Mouse (Mus musculus) B cell, adult 62 days (primary cell): ENCODE results near the gene Pik3cb. TPM values are rescaled to one million over a fixed set of nuclear protein-coding genes. Genes with fewer than 3 reads are reported as not detected.

Experiments used
- total RNA-seq: library from RNA; stranded (reverse); gene quantifications from 4 replicates; pipeline ENCODE4 v1.2.4, GENCODE M21; 2023

The Pik3cb gene
- total RNA-seq: 1.6 to 2.3 TPM (median 1.8 TPM) in 4 replicates

DNA sequence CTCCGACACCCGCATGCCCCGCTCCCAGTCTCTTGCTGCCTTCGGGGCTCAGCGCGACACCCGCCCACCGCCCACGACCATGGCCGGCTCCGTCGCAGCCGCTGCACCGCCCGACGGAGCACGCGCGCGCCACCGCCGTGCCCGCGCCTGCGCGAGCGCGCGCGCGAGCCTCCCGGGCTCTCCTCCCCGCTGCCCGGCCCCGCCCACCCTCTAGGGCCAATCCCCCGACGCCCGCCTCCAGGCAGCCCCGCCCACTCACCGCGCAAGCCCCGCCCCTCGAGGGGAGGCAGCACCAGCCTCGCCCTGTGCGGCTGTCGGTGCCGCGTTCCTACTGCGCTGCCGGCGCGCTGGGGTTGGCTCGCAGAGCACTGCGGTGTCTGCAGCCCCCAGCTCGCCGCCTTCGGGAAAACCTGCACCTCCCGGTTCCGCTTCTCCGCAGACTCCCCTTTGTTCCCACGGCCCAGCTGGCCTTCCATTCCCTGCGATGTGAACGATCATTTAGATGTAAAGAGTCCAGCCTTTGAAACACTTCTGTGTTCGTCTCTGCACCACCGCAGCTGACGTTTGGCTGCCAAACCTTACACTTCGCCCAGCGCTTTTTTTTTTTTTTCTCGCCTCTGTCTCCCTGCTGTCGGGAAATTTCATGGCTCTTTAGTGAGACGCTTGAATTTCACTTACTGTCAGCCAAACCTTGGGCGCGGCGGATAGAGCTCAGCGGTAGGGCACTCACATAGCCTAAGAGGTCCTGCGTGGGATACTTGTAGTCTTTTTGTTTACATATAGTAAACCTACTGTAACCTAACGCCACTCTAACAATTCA, at the start of gene Pik3cb:
Gene Pik3cb (minus strand): TSS at position 559 of the 820 bp plus-strand sequence.

DNA sequence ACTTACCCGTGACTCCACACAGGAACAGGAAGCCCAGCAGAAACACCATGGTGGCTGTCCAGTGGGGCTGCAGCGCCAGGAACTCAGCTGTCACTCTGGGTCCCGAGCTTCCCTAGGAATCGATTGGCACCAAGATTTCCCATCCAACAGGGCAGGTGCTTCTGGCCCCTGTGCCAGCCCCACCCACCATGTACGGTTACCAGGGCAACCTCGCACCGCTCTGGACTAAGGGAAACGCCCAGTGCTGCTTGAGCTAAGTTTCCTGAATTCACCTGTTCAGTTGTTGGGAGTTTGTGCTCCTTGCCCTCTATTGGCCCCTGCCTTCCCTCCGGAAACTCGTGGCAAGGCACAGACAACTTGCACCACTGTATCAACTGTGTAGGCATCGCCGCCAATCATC, 104.8 kb downstream of the Pik3cb start, which contains the start of gene Gm1123:
Gene Gm1123 (minus strand): TSS at position 141 of the 400 bp plus-strand sequence.

Other genes with a start within 250 kb of the Pik3cb start
- not detected in 4 replicates for gene 7420426K07Rik, start 237.5 kb downstream of the Pik3cb start, total RNA-seq
- gene Foxl2, start 185.3 kb downstream of the Pik3cb start, total RNA-seq: not detected in 4 replicates
- 26.9 to 35.0 TPM (median 32.4 TPM) in 4 replicates for gene Faim, start 154.2 kb downstream of the Pik3cb start, total RNA-seq
- 0.39 TPM in 1 of 4 replicates, not detected in the others for gene Gm1123, start 104.9 kb downstream of the Pik3cb start, total RNA-seq
- gene Faiml, start 96.6 kb upstream of the Pik3cb start, total RNA-seq: not detected in 4 replicates
- 7.9 to 12.1 TPM (median 10.0 TPM) in 4 replicates for gene Cep70, start 102.7 kb upstream of the Pik3cb start, total RNA-seq
- gene Esyt3, start 217.9 kb upstream of the Pik3cb start, total RNA-seq: not detected in 4 replicates